Mouse (Mus musculus) neural tube, embryonic 15.5 days (tissue): ENCODE data around the gene Eif5. TPM values are rescaled to one million over a fixed set of nuclear protein-coding genes. Genes with fewer than 3 reads are reported as not detected.

Experiments
- ATAC-seq: fragments of 200-750 bp; cut with Nextera tagmentation; 2 replicates; pipeline ENCODE4 v1.8.0; 2017; ENCODE audit warnings: mild to moderate bottlenecking, moderate TSS enrichment, moderate library complexity; ENCODE audit not compliant: low FRiP score
- H3K27ac ChIP-seq: fragments of 300-500 bp; sonication (generic); replicated peaks from 2 replicates; pipeline ENCODE4 v1.5.1; 2015; ENCODE audit warnings: mild to moderate bottlenecking, inconsistent platforms
- H3K27me3 ChIP-seq: fragments of 300-500 bp; sonication (generic); replicated peaks from 2 replicates; pipeline ENCODE4 v1.6.1; 2015; ENCODE audit warnings: inconsistent platforms
- H3K36me3 ChIP-seq: fragments of 300-500 bp; sonication (generic); 2 replicates; pipeline ENCODE4 v1.6.1; 2015; ENCODE audit warnings: inconsistent platforms
- H3K4me1 ChIP-seq: fragments of 300-500 bp; sonication (generic); 2 replicates; pipeline ENCODE4 v1.6.1; 2015; ENCODE audit warnings: inconsistent platforms
- H3K4me2 ChIP-seq: fragments of 300-500 bp; sonication (generic); 2 replicates; pipeline ENCODE4 v1.6.1; 2015; ENCODE audit warnings: inconsistent platforms, mild to moderate bottlenecking, moderate library complexity
- H3K4me3 ChIP-seq: fragments of 300-500 bp; sonication (generic); replicated peaks from 2 replicates; pipeline ENCODE4 v1.5.1; 2015; ENCODE audit warnings: mild to moderate bottlenecking, inconsistent platforms
- H3K9ac ChIP-seq: fragments of 300-500 bp; sonication (generic); replicated peaks from 2 replicates; pipeline ENCODE4 v1.6.1; 2015; ENCODE audit warnings: mild to moderate bottlenecking, inconsistent platforms
- H3K9me3 ChIP-seq: fragments of 300-500 bp; sonication (generic); replicated peaks from 2 replicates; pipeline ENCODE4 v1.6.1; 2016; ENCODE audit warnings: inconsistent platforms
- WGBS: fragments of 180-500 bp; shearing (Covaris S2); methylation state at CpG from one replicate; pipeline ENCODE4 v1.1.7; 2015; ENCODE audit warnings: mixed read lengths; 5-methylcytosine and 5-hydroxymethylcytosine counted together
- polyA plus RNA-seq: library from polyadenylated mRNA; unstranded; fragments of >200 nt; fragmentation: Nextera tagmentation; extraction: Ambion mirVana; gene quantifications from 2 replicates; pipeline ENCODE4 v1.2.1, GENCODE M21; 2015

Gene Eif5
- polyA plus RNA-seq, 1 experiment from 2014 or later = 548 TPM

- Histone ChIP-seq H3K9ac (no peak overlapping the region), H3K4me3 (no peak overlapping the region)
- no peak for ATAC-seq
Observed at GRCm38 (mm10) chr12:111512572-111513063, 25.2 kb upstream of the Eif5 start.

DNA sequence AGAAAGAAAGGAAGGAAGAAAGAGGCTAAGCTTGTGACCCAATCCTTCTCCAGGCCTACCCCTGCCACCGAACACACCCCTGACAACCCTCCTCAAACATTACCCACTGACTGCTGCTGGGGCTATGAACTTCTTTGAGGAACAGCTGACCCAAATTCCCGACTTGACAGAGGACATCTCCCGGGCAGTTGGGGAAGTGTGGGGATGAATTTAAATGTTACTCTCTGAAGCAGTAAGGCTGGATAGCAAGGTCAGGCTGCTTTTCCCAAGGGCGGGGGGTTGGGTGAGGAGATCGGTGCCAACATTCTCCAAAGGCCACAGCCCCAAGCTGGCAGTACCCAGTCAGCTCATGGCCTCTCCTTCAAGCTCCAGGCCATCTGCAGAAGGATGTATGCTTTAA, 24.1 kb upstream of the Eif5 start:
- peak; percentile 86 for ATAC-seq
- 51% methylated on average over 5 of the region's 5 CpGs for WGBS
- no peaks in the 10 kb centered on the region for H3K36me3 ChIP-seq

More at GRCm38 (mm10) chr12:111512572-111513063, 25.2 kb upstream of the Eif5 start:
- Histone ChIP-seq H3K27ac (no peak overlapping the region), H3K9me3 (no peaks in the 10 kb centered on the region), H3K4me2 (no peak overlapping the region), H3K27me3 (no peaks in the 10 kb centered on the region), H3K4me1 (0 out of 2 replicates have a peak, but pooled peaks cover 2% of the 10 kb centered on the region), H3K36me3 (no peaks in the 10 kb centered on the region)
- 91% methylated on average over 12 of the region's 12 CpGs for WGBS

DNA sequence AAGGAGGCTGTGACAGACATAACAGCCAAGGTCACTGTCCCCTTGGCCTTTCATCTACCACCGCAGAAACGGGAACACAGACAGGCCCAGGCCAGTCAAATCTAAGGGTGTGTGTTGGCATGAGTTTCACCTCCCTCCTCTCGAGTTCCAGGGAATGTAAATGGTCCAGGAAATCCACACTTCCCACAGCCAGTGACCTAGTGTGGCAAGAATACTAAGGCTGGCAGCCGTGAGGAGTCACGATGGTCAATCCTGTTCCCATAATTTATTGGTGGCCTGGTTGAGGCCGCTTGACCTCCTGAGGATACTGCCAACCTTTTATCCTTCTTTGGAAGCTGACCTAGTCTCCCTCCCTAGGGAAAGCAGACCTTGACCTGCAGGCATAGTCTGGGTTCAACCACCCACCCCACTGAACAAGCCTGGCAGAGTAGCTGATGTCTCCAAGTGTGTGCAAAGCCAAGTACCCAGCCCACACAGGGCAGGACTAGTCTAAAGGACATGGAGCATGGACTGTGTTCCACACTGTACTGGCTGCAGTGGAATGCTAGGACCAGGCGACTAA, 23.5 kb upstream of the Eif5 start:
- Histone ChIP-seq H3K36me3 (no peaks in the 10 kb centered on the region), H3K4me2 (no peak overlapping the region), H3K9me3 (no peaks in the 10 kb centered on the region), H3K27me3 (no peaks in the 10 kb centered on the region), H3K4me1 (0 out of 2 replicates have a peak, but pooled peaks cover 2% of the 10 kb centered on the region), H3K27ac (peak overlapping the region; percentile 70), H3K4me3 (no peak overlapping the region), H3K9ac (no peak overlapping the region)
- WGBS = 62% methylated on average over 7 of the region's 7 CpGs
- peak; percentile 78 for ATAC-seq

More for the DNA sequence above, 24.1 kb upstream of the Eif5 start:
- Histone ChIP-seq H3K4me1 (0 out of 2 replicates have a peak, but pooled peaks cover 2% of the 10 kb centered on the region), H3K4me2 (no peak overlapping the region), H3K9ac (no peak overlapping the region), H3K9me3 (no peaks in the 10 kb centered on the region), H3K4me3 (no peak overlapping the region), H3K27me3 (no peaks in the 10 kb centered on the region), H3K27ac (peak overlapping the region; percentile 70)

DNA sequence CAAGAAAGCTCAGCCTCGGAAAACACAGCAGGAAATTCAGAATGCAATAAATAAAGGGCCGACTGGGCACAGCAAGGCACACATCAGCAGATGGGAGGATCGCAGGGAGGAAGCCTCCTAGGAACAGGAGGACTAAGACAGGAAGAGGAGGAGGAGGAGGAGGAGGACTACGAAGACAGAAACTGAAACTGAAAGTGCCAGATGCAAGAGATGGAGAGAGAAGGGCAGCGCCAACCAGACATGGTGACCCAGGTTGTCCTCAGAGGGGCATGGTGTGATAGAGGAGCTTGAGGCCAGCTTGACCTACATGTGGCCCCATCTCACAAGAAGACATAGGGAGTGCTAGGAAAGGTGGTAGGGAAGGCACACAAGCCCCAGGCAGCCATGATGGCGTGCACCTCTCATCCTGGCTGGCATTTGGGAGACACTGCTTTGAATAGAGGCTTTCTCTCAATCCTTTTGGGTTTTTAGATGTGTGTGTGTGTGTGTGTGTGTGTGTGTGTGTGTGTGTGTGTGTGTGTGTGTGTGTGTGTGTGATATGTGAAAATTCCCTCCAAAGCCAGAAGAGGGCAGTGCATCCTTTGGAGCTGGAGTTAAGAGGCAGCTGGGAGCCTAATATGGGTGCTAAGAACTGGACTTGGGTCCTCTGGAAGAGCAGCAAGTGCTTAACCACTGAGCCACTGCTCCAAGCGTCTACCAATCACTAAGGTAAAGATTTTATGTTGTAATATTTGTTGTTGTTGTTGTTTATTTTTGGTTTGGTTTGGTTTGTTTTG, 22.8 kb upstream of the Eif5 start:
- Histone ChIP-seq H3K27ac (peak overlapping the region; percentile 70), H3K9me3 (no peaks in the 10 kb centered on the region), H3K4me3 (no peak overlapping the region), H3K9ac (no peak overlapping the region), H3K4me1 (0 out of 2 replicates have a peak, but pooled peaks cover 2% of the 10 kb centered on the region), H3K27me3 (no peaks in the 10 kb centered on the region), H3K4me2 (no peak overlapping the region), H3K36me3 (no peaks in the 10 kb centered on the region)
- ATAC-seq = 0 out of 2 replicates have a peak, but pooled peaks have one; percentile 27
- WGBS = 70% methylated on average over 7 of the region's 7 CpGs

DNA sequence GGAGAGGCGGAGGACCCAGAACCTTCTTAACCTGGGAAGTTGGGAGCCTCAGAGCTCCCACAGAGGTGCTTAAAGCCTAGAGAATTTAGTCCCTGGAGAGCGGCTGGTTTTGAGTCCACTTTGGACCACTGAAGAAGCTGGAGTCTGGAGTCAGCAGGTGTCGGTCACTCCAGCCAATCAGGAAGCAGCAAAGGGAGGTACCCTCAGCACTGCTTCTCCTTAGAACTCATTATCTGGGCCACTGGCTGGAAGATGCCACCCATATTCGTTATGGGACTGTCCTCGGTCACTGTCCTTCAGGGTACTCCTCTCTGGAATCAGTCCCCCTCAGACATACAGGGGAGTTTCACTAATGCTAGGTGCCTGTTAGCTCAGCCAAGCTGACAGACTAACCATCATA, 21.9 kb upstream of the Eif5 start:
- 0 out of 2 replicates have a peak, but pooled peaks cover 2% of the 10 kb centered on the region for H3K4me1 ChIP-seq
- H3K27ac ChIP-seq = no peak overlapping the region
- no peak for ATAC-seq
- H3K4me3 ChIP-seq = no peak overlapping the region
- H3K9me3 ChIP-seq = no peaks in the 10 kb centered on the region
- WGBS = 95% methylated on average over 5 of the region's 5 CpGs
- H3K36me3 ChIP-seq = no peaks in the 10 kb centered on the region
- H3K4me2 ChIP-seq = no peak overlapping the region
- no peaks in the 10 kb centered on the region for H3K27me3 ChIP-seq
- no peak overlapping the region for H3K9ac ChIP-seq

DNA sequence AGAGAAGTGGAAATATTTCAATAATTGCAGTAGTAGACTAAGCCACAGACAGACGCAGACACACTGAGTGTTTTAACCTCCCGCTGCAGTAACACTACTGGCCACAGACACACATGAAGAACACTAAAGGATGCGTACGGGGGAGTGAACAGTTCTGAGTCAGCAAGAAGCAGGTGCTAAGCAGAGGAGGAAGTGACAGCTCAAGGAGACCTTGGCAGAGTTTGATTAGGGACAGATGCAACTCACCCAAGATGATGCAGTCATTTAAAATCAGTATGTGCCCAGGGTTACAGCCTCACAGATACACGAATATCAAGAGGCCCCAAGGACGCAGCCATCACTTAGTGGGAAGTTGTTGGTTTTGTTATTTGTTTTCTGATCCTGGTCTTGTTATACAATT, 21.0 kb upstream of the Eif5 start:
- no peaks in the 10 kb centered on the region for H3K27me3 ChIP-seq
- no peak for ATAC-seq
- no peak overlapping the region for H3K9ac ChIP-seq

GRCm38 (mm10) chr12:111517901-111518300, 19.9 kb upstream of the Eif5 start:
- no peaks in the 10 kb centered on the region for H3K36me3 ChIP-seq
- no peaks in the 10 kb centered on the region for H3K27me3 ChIP-seq
- no peak overlapping the region for H3K4me3 ChIP-seq
- H3K4me1 ChIP-seq = 0 out of 2 replicates have a peak, but pooled peaks cover 2% of the 10 kb centered on the region
- WGBS = 69% methylated on average over 4 of the region's 4 CpGs
- no peak overlapping the region for H3K9ac ChIP-seq
- no peak overlapping the region for H3K27ac ChIP-seq
- no peak for ATAC-seq
- H3K4me2 ChIP-seq = no peak overlapping the region
- 0 out of 2 replicates have a peak, but pooled peaks cover 2% of the 10 kb centered on the region for H3K9me3 ChIP-seq

More for the DNA sequence above, 21.0 kb upstream of the Eif5 start:
- no peaks in the 10 kb centered on the region for H3K36me3 ChIP-seq
- no peak overlapping the region for H3K4me2 ChIP-seq
- H3K27ac ChIP-seq = no peak overlapping the region
- WGBS = 86% methylated on average over 6 of the region's 6 CpGs
- H3K4me3 ChIP-seq = no peak overlapping the region
- H3K4me1 ChIP-seq = 0 out of 2 replicates have a peak, but pooled peaks cover 2% of the 10 kb centered on the region
- no peaks in the 10 kb centered on the region for H3K9me3 ChIP-seq

GRCm38 (mm10) chr12:111518391-111518790, 19.4 kb upstream of the Eif5 start:
- Histone ChIP-seq H3K4me2 (no peak overlapping the region), H3K27ac (no peak overlapping the region), H3K27me3 (no peaks in the 10 kb centered on the region), H3K9me3 (0 out of 2 replicates have a peak, but pooled peaks cover 2% of the 10 kb centered on the region), H3K4me3 (no peak overlapping the region), H3K4me1 (0 out of 2 replicates have a peak, but pooled peaks cover 2% of the 10 kb centered on the region), H3K9ac (no peak overlapping the region), H3K36me3 (no peaks in the 10 kb centered on the region)
- no peak for ATAC-seq
- 93% methylated on average over 9 of the region's 9 CpGs for WGBS

DNA sequence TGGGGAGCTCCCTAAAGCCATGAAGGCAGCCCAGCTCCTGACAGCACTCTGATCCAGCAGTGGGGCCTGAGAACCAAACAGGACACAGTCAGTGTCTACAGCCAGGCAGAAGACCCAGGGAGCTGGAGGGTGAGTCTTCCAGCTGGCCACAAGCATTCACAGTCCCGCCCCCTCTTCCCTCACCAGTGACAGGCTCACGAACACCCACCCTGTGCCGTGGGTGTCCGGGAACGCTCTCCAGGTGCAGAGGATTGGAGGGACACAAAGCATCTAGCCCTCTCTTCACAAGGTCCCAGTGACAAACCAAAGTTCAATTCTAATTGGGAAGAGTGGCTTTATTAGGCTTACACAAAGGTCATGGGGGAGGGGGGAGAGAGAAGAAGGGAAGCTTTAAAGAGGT, 18.0 kb upstream of the Eif5 start:
- Histone ChIP-seq H3K9ac (no peak overlapping the region), H3K4me1 (no peaks in the 10 kb centered on the region), H3K4me2 (no peak overlapping the region), H3K36me3 (no peaks in the 10 kb centered on the region), H3K4me3 (no peak overlapping the region), H3K27ac (no peak overlapping the region), H3K9me3 (0 out of 2 replicates have a peak, but pooled peaks cover 2% of the 10 kb centered on the region), H3K27me3 (no peaks in the 10 kb centered on the region)
- 75% methylated on average over 5 of the region's 5 CpGs for WGBS
- ATAC-seq = no peak

GRCm38 (mm10) chr12:111520994-111521393, 16.8 kb upstream of the Eif5 start:
- Histone ChIP-seq H3K36me3 (no peaks in the 10 kb centered on the region), H3K27ac (no peak overlapping the region), H3K4me2 (no peak overlapping the region), H3K9ac (no peak overlapping the region), H3K9me3 (0 out of 2 replicates have a peak, but pooled peaks cover 2% of the 10 kb centered on the region), H3K4me3 (no peak overlapping the region), H3K4me1 (no peaks in the 10 kb centered on the region), H3K27me3 (no peaks in the 10 kb centered on the region)
- no peak for ATAC-seq
- 85% methylated on average over 2 of the region's 2 CpGs for WGBS

GRCm38 (mm10) chr12:111524469-111524868, 13.3 kb upstream of the Eif5 start:
- Histone ChIP-seq H3K4me3 (no peak overlapping the region), H3K9ac (no peak overlapping the region), H3K4me1 (no peaks in the 10 kb centered on the region), H3K9me3 (0 out of 2 replicates have a peak, but pooled peaks cover 2% of the 10 kb centered on the region), H3K27ac (no peak overlapping the region), H3K36me3 (no peaks in the 10 kb centered on the region), H3K4me2 (no peak overlapping the region), H3K27me3 (no peaks in the 10 kb centered on the region)
- WGBS = 74% methylated on average over 1 of the region's 1 CpGs
- ATAC-seq = no peak
